Mouse (Mus musculus): ENCODE measurements at regions not wholly inside any gene's neighbourhood (a gene's known extent, or its start where the extent isn't known, plus 50 kb on each side); places are given as distances from the start of the nearest gene placed in this dataset.

DNA sequence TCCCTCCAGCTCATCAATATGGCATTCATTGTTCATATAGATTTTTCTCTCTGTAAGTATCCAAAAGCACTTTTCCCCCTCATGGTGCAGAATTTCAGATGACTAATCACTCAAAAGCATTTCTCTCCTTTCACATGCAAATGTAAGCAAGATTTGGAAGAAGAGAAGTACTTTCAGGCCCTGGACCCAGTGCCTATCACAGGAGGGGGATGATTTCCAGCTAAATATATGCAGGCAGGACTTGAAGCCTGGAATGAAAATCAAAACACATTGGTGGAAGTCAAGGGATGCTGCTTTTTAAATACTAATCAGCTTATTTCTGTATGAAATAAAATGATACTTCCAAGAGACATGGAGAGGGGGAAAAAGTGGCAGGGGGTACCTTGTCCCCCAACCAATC, 195.9 kb upstream of the Gm49339 start:
- no peaks in the 10 kb centered on the region for H3K4me1 ChIP-seq (ENCODE audit: control insufficient read depth in 1 of 2, insufficient read depth in 2 of 2, low read length in 2 of 2)
- DNase-seq (ENCODE audit: low read depth, low spot score) = no peak
- no peak overlapping the region for H3K27ac ChIP-seq (ENCODE audit: control insufficient read depth, low read depth, low read length)
- no peak overlapping the region for H3K9ac ChIP-seq (ENCODE audit: control insufficient read depth, low read depth, low read length, poor library complexity, severe bottlenecking)
- no peak overlapping the region for H3K4me3 ChIP-seq (ENCODE audit: control insufficient read depth in 1 of 2, insufficient read depth in 1 of 2, low read depth in 2 of 2, low read length in 2 of 2)
- TF ChIP-seq ZC3H11A (IDR thresholded peaks at IDR 0.05; ENCODE audit: low read depth, low read length) = no peak
- TF ChIP-seq POLR2AphosphoS2 (IDR thresholded peaks at IDR 0.05; ENCODE audit: low read length) = no peak
- TF ChIP-seq TCF12 (IDR thresholded peaks at IDR 0.05; ENCODE audit: low read depth, low read length) = no peak
- TF ChIP-seq MAFK (IDR thresholded peaks at IDR 0.05; ENCODE audit: borderline replicate concordance, low read depth, low read length) = no peak
- no peak for TF ChIP-seq CHD2 (IDR thresholded peaks at IDR 0.05; ENCODE audit: low read length)
- no peak for TF ChIP-seq ZMIZ1 (IDR thresholded peaks at IDR 0.05; ENCODE audit: low read depth, low read length)
- no peak for TF ChIP-seq NELFE (IDR thresholded peaks at IDR 0.05; ENCODE audit: low read depth, low read length)
- no peak for TF ChIP-seq MYC (IDR thresholded peaks at IDR 0.05; ENCODE audit: low read depth, low read length)
- no peaks in the 10 kb centered on the region for H3K9me3 ChIP-seq (replicated peaks; ENCODE audit: insufficient read depth, low read length)
- no peaks in the 10 kb centered on the region for H3K36me3 ChIP-seq (ENCODE audit: control insufficient read depth in 1 of 2, insufficient read depth in 2 of 2, low read length in 2 of 2)
- no peaks in the 10 kb centered on the region for H3K79me2 ChIP-seq (ENCODE audit: control insufficient read depth, insufficient read depth, low read length, poor library complexity)
- no peaks in the 10 kb centered on the region; a peak in 3 of 4 replicates for H3K27me3 ChIP-seq (ENCODE audit: control insufficient read depth in 1 of 2, insufficient read depth in 2 of 2, low read length in 2 of 2)

- H3K4me3 ChIP-seq (ENCODE audit: control insufficient read depth in 1 of 2, insufficient read depth in 1 of 2, low read depth in 2 of 2, low read length in 2 of 2) = no peak overlapping the region
- no peaks in the 10 kb centered on the region for H3K36me3 ChIP-seq (ENCODE audit: control insufficient read depth in 1 of 2, insufficient read depth in 2 of 2, low read length in 2 of 2)
- no peak for DNase-seq (ENCODE audit: low read depth, low spot score)
- no peaks in the 10 kb centered on the region for H3K9me3 ChIP-seq (replicated peaks; ENCODE audit: insufficient read depth, low read length)
- H3K9ac ChIP-seq (ENCODE audit: control insufficient read depth, low read depth, low read length, poor library complexity, severe bottlenecking) = no peak overlapping the region
- TF ChIP-seq ZMIZ1 (IDR thresholded peaks at IDR 0.05; ENCODE audit: low read depth, low read length) (no peak), CTCF (IDR thresholded peaks at IDR 0.05 in 2 of 3, conservative IDR thresholded peaks at IDR 0.05 in 1 of 3; ENCODE audit: control insufficient read depth in 1 of 3, insufficient read depth in 1 of 3, low read depth in 2 of 3, low read length in 3 of 3, poor library complexity in 1 of 3, severe bottlenecking in 1 of 3) (no peak), E2F4 (IDR thresholded peaks at IDR 0.05; ENCODE audit: borderline replicate concordance, low read depth, low read length) (no peak), RCOR1 (IDR thresholded peaks at IDR 0.05; ENCODE audit: low read depth, low read length) (no peak), MEF2A (IDR thresholded peaks at IDR 0.05; ENCODE audit: extremely low read depth, insufficient replicate concordance, low read depth, low read length, poor library complexity, severe bottlenecking) (no peak), MXI1 (IDR thresholded peaks at IDR 0.05; ENCODE audit: low read depth, low read length) (no peak), BHLHE40 (IDR thresholded peaks at IDR 0.05; ENCODE audit: borderline replicate concordance, low read depth, low read length) (no peak), SMC3 (IDR thresholded peaks at IDR 0.05; ENCODE audit: low read depth, low read length) (no peak), ELF1 (IDR thresholded peaks at IDR 0.05; ENCODE audit: low read depth, low read length) (no peak), ZNF384 (IDR thresholded peaks at IDR 0.05; ENCODE audit: low read depth, low read length) (no peak), TBP (IDR thresholded peaks at IDR 0.05; ENCODE audit: low read depth, low read length) (no peak), USF2 (IDR thresholded peaks at IDR 0.05; ENCODE audit: borderline replicate concordance in 1 of 2, insufficient read depth in 1 of 2, low read depth in 1 of 2, low read length in 2 of 2) (no peak), ZC3H11A (IDR thresholded peaks at IDR 0.05; ENCODE audit: low read depth, low read length) (no peak), ETS1 (IDR thresholded peaks at IDR 0.05; ENCODE audit: low read depth, low read length) (no peak), POLR2AphosphoS2 (IDR thresholded peaks at IDR 0.05; ENCODE audit: low read length) (no peak), TCF12 (IDR thresholded peaks at IDR 0.05; ENCODE audit: low read depth, low read length) (no peak), KAT2A (conservative IDR thresholded peaks at IDR 0.05; ENCODE audit: low read depth, low read length) (no peak), TAL1 (IDR thresholded peaks at IDR 0.05; ENCODE audit: low read length) (no peak)
- H3K4me1 ChIP-seq (ENCODE audit: control insufficient read depth in 1 of 2, insufficient read depth in 2 of 2, low read length in 2 of 2) = no peaks in the 10 kb centered on the region
- no peak overlapping the region for H3K27ac ChIP-seq (ENCODE audit: control insufficient read depth, low read depth, low read length)
- H3K27me3 ChIP-seq (ENCODE audit: control insufficient read depth in 1 of 2, insufficient read depth in 2 of 2, low read length in 2 of 2) = peaks cover 2% of the 10 kb centered on the region in 2 experiments; a peak in 2 of 4 replicates
- no peaks in the 10 kb centered on the region for H3K79me2 ChIP-seq (ENCODE audit: control insufficient read depth, insufficient read depth, low read length, poor library complexity)
Observed at GRCm38 (mm10) chr10:51287852-51288251, 192.6 kb upstream of the Gm49339 start.
